In the genomic region with DNA sequence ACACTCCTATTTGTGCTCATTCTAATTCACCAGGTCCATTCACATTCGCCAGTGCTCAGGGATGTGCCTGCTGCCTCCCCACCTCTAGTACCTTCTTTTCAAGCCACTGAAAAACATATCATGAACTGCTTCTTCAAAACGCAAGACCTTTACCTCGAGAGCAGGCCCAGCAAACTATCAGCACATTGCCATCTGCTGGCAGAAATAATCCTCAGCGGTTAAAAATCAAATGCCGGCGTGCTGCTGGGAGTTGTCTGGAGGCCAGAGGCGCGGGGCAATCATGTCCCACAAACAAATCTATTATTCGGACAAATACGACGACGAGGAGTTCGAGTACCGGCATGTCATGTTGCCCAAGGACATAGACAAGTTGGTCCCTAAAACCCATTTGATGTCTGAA, we compare ENCODE assay signal across 8 mouse cellular contexts. TPM values are rescaled to one million over a fixed set of nuclear protein-coding genes. Genes with fewer than 3 reads are reported as not detected.
DNase-seq lines count a peak whose midpoint lies in the region; ATAC-seq and TF ChIP-seq lines count a peak whose summit lies in the region.
"Had no signal": no experiment of that assay in that cellular context is flagged by ENCODE, and none has a peak within 500 bp of the region (broad histone marks: within the 10 kb centered on the region; RNA-seq: fewer than 3 reads in every experiment).

No protein-coding gene starts in this region.

- no peaks in the 10 kb centered on the region for H3K9me3 ChIP-seq in liver, embryonic 13.5 days (replicated peaks)

- H3K27ac ChIP-seq in cortical plate, adult 2 months (ENCODE audit: insufficient read depth, low read length) = no peak overlapping the region
- no peak overlapping the region for H3K27ac ChIP-seq in liver, embryonic 13.5 days

- H3K4me2 ChIP-seq in liver, embryonic 13.5 days = no peak overlapping the region

- H3K36me3 ChIP-seq in liver, embryonic 13.5 days = no peaks in the 10 kb centered on the region

- DNase-seq in ovary, postnatal 36 days (ENCODE audit: low spot score) = peak; percentile 24
- DNase-seq in ovary, postnatal 10 days (ENCODE audit: low spot score) = no peak
- peak; percentile 30 for DNase-seq in adrenal gland, adult 18-20 months (ENCODE audit: low spot score in 2 of 2)
- peak; percentile 64 for DNase-seq in kidney, postnatal 10 days
- peak; percentile 4 for DNase-seq in liver, embryonic 13.5 days
- peak; percentile 29 for DNase-seq in right cerebral cortex, postnatal 4 days

- H3K4me1 ChIP-seq in cortical plate, adult 2 months (ENCODE audit: control insufficient read depth, insufficient read depth, low read length) = no peaks in the 10 kb centered on the region
- H3K4me1 ChIP-seq in liver, embryonic 13.5 days (replicated peaks) = no peaks in the 10 kb centered on the region

- no peak for TF ChIP-seq POLR2A in cortical plate, adult 2 months (IDR thresholded peaks at IDR 0.05; ENCODE audit: extremely low read depth, insufficient read depth, low read length)

- no peaks in the 10 kb centered on the region for H3K27me3 ChIP-seq in liver, embryonic 13.5 days

- no peak for ATAC-seq in liver, embryonic 13.5 days (ENCODE audit: low read depth)

- TF ChIP-seq CTCF in cortical plate, adult 2 months (IDR thresholded peaks at IDR 0.05; ENCODE audit: extremely low read depth, insufficient read depth, low read length) = peak; percentile 47

- WGBS in liver, embryonic 13.5 days (ENCODE audit: insufficient replicate concordance) = 27% methylated on average over 14 of the region's 14 CpGs

- H3K9ac ChIP-seq in liver, embryonic 13.5 days = no peak overlapping the region

- no peak overlapping the region for H3K4me3 ChIP-seq in cortical plate, adult 2 months (ENCODE audit: insufficient read depth, low read length)
- H3K4me3 ChIP-seq in liver, embryonic 13.5 days (replicated peaks) = no peak overlapping the region

RNA-seq across cellular contexts. Expression of a gene that starts 19.6 kb away (rescaled TPM):
- not detected for total RNA-seq in adrenal gland, adult 18-20 months (2021)
- not detected in 2 replicates for polyA plus RNA-seq in cortical plate, adult 2 months (2012; rRNA removed)
- not detected in 2 replicates for polyA plus RNA-seq in liver, embryonic 13.5 days (2015; fragmentation: Nextera tagmentation; extraction: Ambion mirVana)
- total RNA-seq: hematopoietic stem cell, adult 5-6 weeks had no signal

RNA-seq across cellular contexts. Expression of a gene that starts 48.4 kb away (rescaled TPM):
- 1 to 10 TPM; 2.2 TPM for total RNA-seq in adrenal gland, adult 18-20 months (2021)
- polyA plus RNA-seq in cortical plate, adult 2 months (2012; rRNA removed) = 3.7 and 4.2 TPM in 2 replicates
- 0.66 and 0.83 TPM in 2 replicates for polyA plus RNA-seq in liver, embryonic 13.5 days (2015; fragmentation: Nextera tagmentation; extraction: Ambion mirVana)
- total RNA-seq: hematopoietic stem cell, adult 5-6 weeks had no signal

RNA-seq across cellular contexts. Expression of a gene that starts 54.5 kb away (rescaled TPM):
- total RNA-seq in adrenal gland, adult 18-20 months (2021) = not detected
- not detected in 2 replicates for polyA plus RNA-seq in cortical plate, adult 2 months (2012; rRNA removed)
- polyA plus RNA-seq in liver, embryonic 13.5 days (2015; fragmentation: Nextera tagmentation; extraction: Ambion mirVana) = not detected in 2 replicates
- total RNA-seq: hematopoietic stem cell, adult 5-6 weeks had no signal
